Mouse (Mus musculus) gonadal fat pad, adult 2 months (tissue): ENCODE results near the gene Nup160. TPM values are rescaled to one million over a fixed set of nuclear protein-coding genes. Genes with fewer than 3 reads are reported as not detected.

Experiments
- DNase-seq: peaks from one replicate; pipeline ENCODE4 v3.0.0-alpha.2; 2012; ENCODE audit warnings: low read depth
- polyA plus RNA-seq: library from polyadenylated mRNA; depleted of rRNA; stranded (reverse); fragments of >200 nt; gene quantifications from 2 replicates; pipeline ENCODE4 v1.2.3, GENCODE M21; 2012; rRNA removed

Nup160 gene
- polyA plus RNA-seq, 1 experiment = 8.1 TPM

DNA sequence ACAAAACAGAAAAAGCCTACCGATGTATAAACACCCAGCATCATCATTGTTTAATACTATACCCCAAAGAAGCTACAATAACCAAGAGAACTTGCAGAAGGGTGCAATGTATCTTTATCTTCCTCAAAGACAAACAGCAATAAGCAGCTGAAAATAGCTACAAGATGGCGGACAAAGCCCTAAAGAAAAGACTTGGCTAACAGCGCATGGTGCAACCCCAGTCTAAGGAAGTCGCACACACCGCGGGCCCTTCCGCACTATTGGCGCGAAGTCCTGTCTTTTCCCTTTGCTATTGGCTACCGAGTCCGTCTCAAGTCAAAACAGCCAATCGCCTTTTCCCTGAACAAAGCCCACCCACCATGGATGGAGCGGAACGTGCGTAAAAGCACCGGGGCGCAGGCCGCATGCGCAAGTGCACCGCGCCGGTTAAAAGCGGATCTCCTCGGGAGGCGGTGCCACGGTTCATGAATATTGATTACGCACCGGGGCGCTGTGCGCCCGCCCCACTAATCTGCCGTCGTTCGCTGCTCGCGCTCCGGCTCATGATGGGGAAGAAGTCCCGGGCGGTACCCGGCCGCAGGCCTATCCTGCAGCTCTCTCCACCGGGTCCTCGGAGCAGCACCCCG is 68.2 kb downstream of the Nup160 start, which contains the start of gene Fnbp4:
Gene Fnbp4 (plus strand): TSS at position 318 of the 626 bp plus-strand sequence.
- peak; percentile 93 for DNase-seq

DNA sequence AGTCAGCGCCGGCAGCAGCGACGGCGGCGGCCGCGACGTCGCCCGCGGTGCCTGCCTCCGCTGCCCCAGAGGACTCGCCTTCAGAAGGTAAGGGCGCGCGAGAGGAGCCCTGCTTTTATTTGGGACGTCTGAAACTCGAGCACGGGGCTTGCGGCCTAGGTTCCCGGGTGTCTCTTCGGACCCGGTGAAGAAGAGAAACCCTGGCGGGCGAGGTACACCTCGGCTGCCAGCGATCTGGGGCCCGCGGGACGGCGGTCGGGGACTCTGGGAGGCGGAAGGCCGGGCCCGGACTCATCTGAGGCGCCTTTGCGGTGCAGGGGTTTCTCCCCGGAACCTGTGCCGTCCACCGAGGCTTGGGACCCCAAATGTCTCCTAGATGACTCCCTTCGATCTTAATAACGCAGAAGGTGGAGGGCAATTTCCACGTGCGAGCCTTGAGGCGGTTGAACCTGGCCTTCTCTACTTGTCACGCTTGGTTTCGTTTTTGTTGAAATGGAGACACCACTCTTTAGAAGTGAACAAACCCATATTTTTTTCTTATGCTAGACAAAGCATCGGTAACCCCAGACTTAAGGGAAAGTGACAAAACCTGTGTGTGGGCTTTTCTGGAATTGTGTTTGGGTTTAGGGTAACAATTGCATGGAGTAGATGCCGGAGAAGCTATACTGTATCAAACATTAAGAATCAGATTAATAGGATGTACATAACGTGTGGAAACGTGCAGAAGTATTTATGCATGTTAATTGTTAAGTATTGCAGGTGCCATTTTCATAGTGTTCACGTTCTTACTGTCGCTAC is 68.9 kb downstream of the Nup160 start:
- DNase-seq = no peak

DNA sequence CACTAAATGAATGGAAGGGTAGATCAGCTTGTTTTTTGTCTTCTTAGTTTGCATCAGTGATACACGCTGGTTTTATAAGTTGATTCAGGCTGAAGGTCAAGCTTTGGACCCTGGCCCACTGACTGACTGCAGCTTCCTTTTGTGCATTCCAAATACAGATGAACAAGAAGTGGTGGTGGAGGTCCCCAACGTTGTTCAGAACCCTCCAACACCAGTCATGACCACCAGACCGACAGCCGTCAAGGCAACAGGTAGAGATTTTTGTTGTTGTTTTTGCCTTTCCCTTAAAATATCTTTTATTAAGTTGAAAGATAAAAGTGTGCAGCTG is 69.5 kb downstream of the Nup160 start:
- no peak for DNase-seq

DNA sequence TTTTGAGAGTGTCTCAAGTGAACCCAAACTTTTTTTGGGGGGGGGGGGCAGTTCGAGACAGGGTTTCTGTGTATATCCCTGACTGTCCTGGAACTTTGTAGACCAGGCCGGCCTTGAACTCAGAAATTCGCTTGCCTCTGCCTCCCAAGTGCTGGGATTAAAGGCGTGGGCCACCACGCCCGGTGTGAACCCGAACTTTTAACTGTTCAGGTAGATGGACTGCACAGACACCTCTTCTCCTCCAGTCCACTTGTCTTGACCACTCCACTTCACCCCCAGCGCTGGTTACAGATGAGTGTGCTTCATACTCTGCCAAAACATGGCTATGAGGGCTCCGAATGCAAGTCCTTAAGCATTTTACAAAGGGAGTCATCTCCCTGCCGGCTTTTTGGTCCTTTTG is 70.1 kb downstream of the Nup160 start:
- no peak for DNase-seq

- DNase-seq = no peak
These were observed 72.9 kb downstream of the Nup160 start for GRCm38 (mm10) chr2:90749676-90750459.

- DNase-seq = no peak
These were observed 76.5 kb downstream of the Nup160 start for GRCm38 (mm10) chr2:90753565-90753964.

DNA sequence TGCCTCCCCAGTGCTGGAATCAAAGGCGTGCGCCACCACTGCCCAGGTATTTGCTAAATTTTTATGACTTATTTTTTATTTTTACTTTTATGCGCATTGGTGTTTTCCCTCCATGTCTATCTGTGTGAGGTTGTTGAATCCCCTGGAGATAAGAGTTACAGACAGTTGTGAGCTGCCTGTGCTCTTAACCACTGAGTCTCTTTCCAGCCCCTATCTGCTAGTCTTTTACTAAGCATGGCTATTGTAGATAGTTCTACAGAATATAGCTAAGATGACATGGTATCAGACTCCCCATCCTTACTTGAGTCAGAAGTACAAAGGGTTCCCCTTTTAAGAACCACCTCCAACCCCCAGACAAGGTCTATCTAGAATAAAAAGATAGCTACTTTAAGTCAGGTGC is 77.2 kb downstream of the Nup160 start:
- no peak for DNase-seq

GRCm38 (mm10) chr2:90765123-90765522 is 88.1 kb downstream of the Nup160 start:
- no peak for DNase-seq

- no peak for DNase-seq
These were observed 104.3 kb downstream of the Nup160 start for GRCm38 (mm10) chr2:90781323-90781722.

DNA sequence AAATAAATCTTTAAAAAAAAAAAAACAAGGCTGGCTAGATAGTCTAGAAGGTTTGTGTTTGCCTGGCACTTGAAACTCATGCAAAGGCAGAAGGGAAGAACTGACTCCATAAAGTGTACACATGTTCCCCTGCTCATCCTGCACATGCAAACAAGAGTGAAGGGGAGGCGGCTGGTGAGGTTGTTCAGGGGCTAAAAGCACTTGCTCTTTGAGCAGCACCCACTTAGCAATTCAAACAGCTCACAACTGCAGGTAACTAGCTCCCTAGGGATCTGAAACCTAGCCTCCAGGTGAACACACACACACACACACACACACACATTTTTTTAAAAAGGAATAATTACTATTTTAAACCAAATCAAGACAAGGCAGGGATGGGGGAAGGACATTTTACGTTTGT is 104.9 kb downstream of the Nup160 start:
- no peak for DNase-seq

DNA sequence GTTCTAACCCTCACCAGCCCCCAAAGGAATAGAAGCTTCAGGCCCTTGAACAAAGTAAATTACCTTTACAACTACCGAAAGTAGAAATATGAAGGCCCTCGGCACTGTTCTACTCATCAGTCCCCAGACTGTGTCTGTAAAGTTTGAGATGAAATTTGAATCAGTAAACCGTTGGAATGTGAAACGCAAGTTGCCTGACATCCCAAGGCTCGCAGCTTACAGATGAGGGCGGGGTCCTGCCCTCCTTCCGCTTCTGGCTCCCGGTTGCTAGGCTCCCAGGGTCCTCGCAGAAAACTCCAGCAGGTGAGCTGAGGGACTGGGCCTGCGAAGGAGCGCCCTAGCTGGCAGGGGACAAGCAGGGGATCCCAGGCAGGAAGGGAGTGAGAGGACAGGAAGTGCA is 105.4 kb downstream of the Nup160 start, which contains the start of gene Agbl2:
Gene Agbl2 (plus strand): TSS at position 270 of the 400 bp plus-strand sequence.
- DNase-seq = no peak

- no peak for DNase-seq
These were observed 106.0 kb downstream of the Nup160 start for GRCm38 (mm10) chr2:90782901-90783486.

Other genes with a start within 250 kb of the Nup160 start
- 11.8 and 17.0 TPM in 2 replicates for gene Ptprj, start 96.6 kb upstream of the Nup160 start, polyA plus RNA-seq
- 30.0 and 36.1 TPM in 2 replicates for gene Fnbp4, start 68.2 kb downstream of the Nup160 start, polyA plus RNA-seq
- gene Agbl2, start 105.5 kb downstream of the Nup160 start, polyA plus RNA-seq = 0.73 and 0.77 TPM in 2 replicates
- 104 and 130 TPM in 2 replicates for gene Mtch2, start 169.9 kb downstream of the Nup160 start, polyA plus RNA-seq
- 14.6 and 19.6 TPM in 2 replicates for gene C1qtnf4, start 208.6 kb downstream of the Nup160 start, polyA plus RNA-seq
- gene Kbtbd4, start 227.5 kb downstream of the Nup160 start, polyA plus RNA-seq = 16.0 and 16.7 TPM in 2 replicates
- gene Ndufs3, start 227.6 kb downstream of the Nup160 start, polyA plus RNA-seq = 177 and 223 TPM in 2 replicates